Mouse (Mus musculus) embryonic facial prominence, embryonic 13.5 days (tissue): ENCODE measurements around the gene Tmem198. TPM values are rescaled to one million over a fixed set of nuclear protein-coding genes. Genes with fewer than 3 reads are reported as not detected.

Source experiments
- ATAC-seq: fragments of 200-750 bp; cut with Nextera tagmentation; 2 replicates; pipeline ENCODE4 v1.8.0; 2017; ENCODE audit warnings: low read depth; ENCODE audit not compliant: insufficient number of reproducible peaks, insufficient read depth, low FRiP score, low TSS enrichment
- H3K27ac ChIP-seq: fragments of 300-500 bp; sonication (generic); 2 replicates; pipeline ENCODE4 v1.5.1; 2015; ENCODE audit warnings: moderate library complexity, mild to moderate bottlenecking, inconsistent platforms
- H3K27me3 ChIP-seq: fragments of 300-500 bp; sonication (generic); 2 replicates; pipeline ENCODE4 v1.6.1; 2015; ENCODE audit warnings: mild to moderate bottlenecking, inconsistent platforms
- H3K36me3 ChIP-seq: fragments of 300-500 bp; sonication (generic); 2 replicates; pipeline ENCODE4 v1.6.1; 2015; ENCODE audit warnings: mild to moderate bottlenecking, inconsistent platforms
- H3K4me1 ChIP-seq: fragments of 300-500 bp; sonication (generic); 2 replicates; pipeline ENCODE4 v1.6.1; 2015; ENCODE audit warnings: inconsistent platforms
- H3K4me2 ChIP-seq: fragments of 300-500 bp; sonication (generic); 2 replicates; pipeline ENCODE4 v1.6.1; 2015; ENCODE audit warnings: moderate library complexity, mild to moderate bottlenecking, inconsistent platforms
- H3K4me3 ChIP-seq: fragments of 300-500 bp; sonication (generic); 2 replicates; pipeline ENCODE4 v1.5.1; 2015; ENCODE audit warnings: mild to moderate bottlenecking, inconsistent platforms
- H3K9ac ChIP-seq: fragments of 300-500 bp; sonication (generic); 2 replicates; pipeline ENCODE4 v1.6.1; 2015; ENCODE audit warnings: mild to moderate bottlenecking, inconsistent platforms
- H3K9me3 ChIP-seq: fragments of 300-500 bp; sonication (generic); 2 replicates; pipeline ENCODE4 v1.6.1; 2016; ENCODE audit warnings: inconsistent platforms
- WGBS: fragments of 180-500 bp; shearing (Covaris S2); methylation state at CpG from one replicate; pipeline ENCODE4 v1.1.7; 2015; ENCODE audit warnings: mixed read lengths; 5-methylcytosine and 5-hydroxymethylcytosine counted together
- polyA plus RNA-seq: library from polyadenylated mRNA; unstranded; fragments of >200 nt; fragmentation: Nextera tagmentation; extraction: Ambion mirVana; gene quantifications from 2 replicates; pipeline ENCODE4 v1.2.1, GENCODE M21; 2015

Gene Tmem198
- polyA plus RNA-seq, 1 experiment from 2014 or later = 1.1 TPM

- ATAC-seq = no peak
- no peaks in the 10 kb centered on the region for H3K27me3 ChIP-seq
- WGBS = 89% methylated on average over 19 of the region's 19 CpGs
These were observed 53.2 kb downstream of the Tmem198 start for GRCm38 (mm10) chr1:75532280-75533172.

DNA sequence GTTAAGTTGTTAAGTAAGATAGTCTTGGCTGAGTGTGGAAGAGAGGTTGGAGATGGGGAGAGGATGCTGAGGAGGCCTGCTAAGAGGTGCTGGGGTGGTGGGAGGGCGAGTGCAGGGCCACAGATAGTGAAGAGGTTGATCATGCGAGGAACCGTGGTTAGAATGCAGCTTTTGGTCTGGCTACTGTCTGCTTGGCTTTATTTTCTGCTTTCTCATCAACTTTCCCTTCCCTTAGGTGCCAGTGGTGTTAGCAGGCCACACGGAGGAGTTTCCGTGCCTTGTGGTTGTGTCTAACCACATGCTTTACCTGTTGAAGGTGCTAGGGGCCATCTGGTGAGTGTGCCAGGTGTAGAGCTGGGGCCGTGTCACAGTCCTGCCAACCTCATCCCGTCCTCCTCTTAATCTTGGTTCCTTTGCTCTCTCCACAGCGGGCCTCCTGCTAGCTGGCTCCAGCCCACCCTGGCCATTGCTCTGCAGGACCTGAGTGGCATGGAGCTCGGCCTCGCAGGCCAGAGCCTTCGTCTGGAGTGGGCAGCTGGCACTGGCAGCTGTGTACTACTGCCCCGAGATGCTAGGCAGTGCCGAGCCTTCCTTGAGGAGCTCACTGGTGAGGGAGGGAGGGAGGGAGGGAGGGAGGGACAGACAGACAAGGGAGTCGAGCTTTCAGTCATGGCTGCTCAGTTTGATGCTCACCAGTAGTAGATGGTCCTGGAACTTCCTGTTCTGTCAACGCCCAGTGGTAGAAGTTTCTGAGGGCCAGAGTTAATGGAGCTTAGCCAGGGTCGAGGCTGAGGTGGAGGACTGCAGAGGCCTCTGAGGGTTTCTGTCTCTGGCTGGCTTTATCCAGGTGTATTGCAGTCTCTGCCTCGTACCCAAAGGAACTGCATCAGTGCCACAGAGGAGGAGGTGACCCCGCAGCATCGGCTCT, 54.3 kb downstream of the Tmem198 start:
- Histone ChIP-seq H3K27ac (no peak overlapping the region), H3K9ac (no peak overlapping the region), H3K4me2 (no peak overlapping the region), H3K36me3 (peaks cover 72% of the 10 kb centered on the region), H3K9me3 (no peaks in the 10 kb centered on the region), H3K27me3 (no peaks in the 10 kb centered on the region), H3K4me1 (no peaks in the 10 kb centered on the region), H3K4me3 (no peak overlapping the region)
- WGBS = 86% methylated on average over 19 of the region's 19 CpGs
- no peak for ATAC-seq

More at GRCm38 (mm10) chr1:75532280-75533172, 53.2 kb downstream of the Tmem198 start:
- no peak overlapping the region for H3K4me2 ChIP-seq
- H3K27ac ChIP-seq = no peak overlapping the region
- H3K4me3 ChIP-seq = no peak overlapping the region
- H3K4me1 ChIP-seq = no peaks in the 10 kb centered on the region
- no peaks in the 10 kb centered on the region for H3K9me3 ChIP-seq
- peaks cover 81% of the 10 kb centered on the region for H3K36me3 ChIP-seq
- H3K9ac ChIP-seq = no peak overlapping the region

Other genes starting within 250 kb of the Tmem198 start
- not detected in 2 replicates for gene A630095N17Rik, start 247.4 kb upstream of the Tmem198 start, polyA plus RNA-seq
- gene Dnajb2, start 243.1 kb upstream of the Tmem198 start, polyA plus RNA-seq = 36.6 and 47.8 TPM in 2 replicates
- gene Ptprn, start 215.0 kb upstream of the Tmem198 start, polyA plus RNA-seq = 0.37 and 0.54 TPM in 2 replicates
- 1.7 and 2.1 TPM in 2 replicates for gene Resp18, start 201.1 kb upstream of the Tmem198 start, polyA plus RNA-seq
- gene Dnpep, start 161.5 kb upstream of the Tmem198 start, polyA plus RNA-seq = 110 and 112 TPM in 2 replicates
- gene Des, start 119.2 kb upstream of the Tmem198 start, polyA plus RNA-seq = 9.9 and 13.8 TPM in 2 replicates
- gene Speg, start 104.2 kb upstream of the Tmem198 start, polyA plus RNA-seq = 16.1 and 17.0 TPM in 2 replicates
- 74.2 and 83.0 TPM in 2 replicates for gene Gmppa, start 43.6 kb upstream of the Tmem198 start, polyA plus RNA-seq
- gene Asic4, start 29.1 kb upstream of the Tmem198 start, polyA plus RNA-seq = 0.30 and 0.45 TPM in 2 replicates
- 30.6 and 31.5 TPM in 2 replicates for gene Chpf, start 225 bp upstream of the Tmem198 start, polyA plus RNA-seq
- 62.3 and 67.1 TPM in 2 replicates for gene Obsl1, start 26.9 kb downstream of the Tmem198 start, polyA plus RNA-seq
- gene Inha, start 27.5 kb downstream of the Tmem198 start, polyA plus RNA-seq = 12.3 and 13.2 TPM in 2 replicates
- gene Stk11ip, start 42.0 kb downstream of the Tmem198 start, polyA plus RNA-seq = 22.0 and 22.5 TPM in 2 replicates
- gene Slc4a3, start 66.7 kb downstream of the Tmem198 start, polyA plus RNA-seq = 27.0 and 37.1 TPM in 2 replicates